Mouse (Mus musculus): ENCODE data around the gene Farp1.
A peak's percentile ranks its signal among the peaks of the same experiment; 100 is the strongest.

Farp1 gene

GRCm38 (mm10) chr14:121264453-121264852 lies 229.5 kb downstream of the Farp1 start:
- no peak for DNase-seq (ENCODE audit: low spot score)

GRCm38 (mm10) chr14:121267801-121268200 lies 232.8 kb downstream of the Farp1 start:
- no peak for DNase-seq (ENCODE audit: low spot score)

- DNase-seq (ENCODE audit: low spot score): no peak
These were observed 235.5 kb downstream of the Farp1 start for GRCm38 (mm10) chr14:121270490-121270889.

GRCm38 (mm10) chr14:121274985-121275384 lies 240.0 kb downstream of the Farp1 start:
- no peak for DNase-seq (ENCODE audit: low spot score)

- DNase-seq (ENCODE audit: low spot score): no peak
These were observed 241.0 kb downstream of the Farp1 start for GRCm38 (mm10) chr14:121276016-121276415.

GRCm38 (mm10) chr14:121279106-121279505 lies 244.1 kb downstream of the Farp1 start:
- peak; percentile 58 for DNase-seq (ENCODE audit: low spot score)

GRCm38 (mm10) chr14:121280601-121281335 lies 245.8 kb downstream of the Farp1 start:
- DNase-seq (ENCODE audit: low spot score): no peak

GRCm38 (mm10) chr14:121281336-121281710 lies 246.3 kb downstream of the Farp1 start:
- no peak for DNase-seq (ENCODE audit: low spot score)

GRCm38 (mm10) chr14:121285379-121286120 lies 250.6 kb downstream of the Farp1 start:
- DNase-seq (ENCODE audit: low spot score): no peak

GRCm38 (mm10) chr14:121291881-121292280 lies 256.9 kb downstream of the Farp1 start:
- no peak for DNase-seq (ENCODE audit: low spot score)

GRCm38 (mm10) chr14:121292391-121292790 lies 257.4 kb downstream of the Farp1 start:
- DNase-seq (ENCODE audit: low spot score): no peak

- no peak for DNase-seq (ENCODE audit: low spot score)
These were observed 259.5 kb downstream of the Farp1 start for GRCm38 (mm10) chr14:121294484-121294883.

GRCm38 (mm10) chr14:121297103-121297502 lies 262.1 kb downstream of the Farp1 start:
- no peak for DNase-seq (ENCODE audit: low spot score)

GRCm38 (mm10) chr14:121298537-121298936 lies 263.5 kb downstream of the Farp1 start:
- DNase-seq (ENCODE audit: low spot score): no peak

GRCm38 (mm10) chr14:121299093-121299492 lies 264.1 kb downstream of the Farp1 start:
- DNase-seq (ENCODE audit: low spot score): no peak

GRCm38 (mm10) chr14:121304523-121304922 lies 269.5 kb downstream of the Farp1 start:
- DNase-seq (ENCODE audit: low spot score): no peak

GRCm38 (mm10) chr14:121305316-121306064 lies 270.5 kb downstream of the Farp1 start:
- DNase-seq (ENCODE audit: low spot score): no peak

GRCm38 (mm10) chr14:121309909-121310308 lies 274.9 kb downstream of the Farp1 start:
- no peak for DNase-seq (ENCODE audit: low spot score)

- DNase-seq (ENCODE audit: low spot score): no peak
These were observed 275.5 kb downstream of the Farp1 start for GRCm38 (mm10) chr14:121310325-121311080.

GRCm38 (mm10) chr14:121311083-121311482 lies 276.1 kb downstream of the Farp1 start:
- DNase-seq (ENCODE audit: low spot score): no peak

GRCm38 (mm10) chr14:121313283-121313682 lies 278.3 kb downstream of the Farp1 start:
- DNase-seq (ENCODE audit: low spot score): no peak

- no peak for DNase-seq (ENCODE audit: low spot score)
These were observed 279.9 kb downstream of the Farp1 start for GRCm38 (mm10) chr14:121314934-121315333.

Data from spleen, adult 12 weeks (tissue).